Mouse (Mus musculus): ENCODE measurements around the gene Cox17. TPM values are rescaled to one million over a fixed set of nuclear protein-coding genes. Genes with fewer than 3 reads are reported as not detected.

The Cox17 gene
- total and polyA plus RNA-seq, 3 experiments: 221 to 358 (median 295) TPM

DNA sequence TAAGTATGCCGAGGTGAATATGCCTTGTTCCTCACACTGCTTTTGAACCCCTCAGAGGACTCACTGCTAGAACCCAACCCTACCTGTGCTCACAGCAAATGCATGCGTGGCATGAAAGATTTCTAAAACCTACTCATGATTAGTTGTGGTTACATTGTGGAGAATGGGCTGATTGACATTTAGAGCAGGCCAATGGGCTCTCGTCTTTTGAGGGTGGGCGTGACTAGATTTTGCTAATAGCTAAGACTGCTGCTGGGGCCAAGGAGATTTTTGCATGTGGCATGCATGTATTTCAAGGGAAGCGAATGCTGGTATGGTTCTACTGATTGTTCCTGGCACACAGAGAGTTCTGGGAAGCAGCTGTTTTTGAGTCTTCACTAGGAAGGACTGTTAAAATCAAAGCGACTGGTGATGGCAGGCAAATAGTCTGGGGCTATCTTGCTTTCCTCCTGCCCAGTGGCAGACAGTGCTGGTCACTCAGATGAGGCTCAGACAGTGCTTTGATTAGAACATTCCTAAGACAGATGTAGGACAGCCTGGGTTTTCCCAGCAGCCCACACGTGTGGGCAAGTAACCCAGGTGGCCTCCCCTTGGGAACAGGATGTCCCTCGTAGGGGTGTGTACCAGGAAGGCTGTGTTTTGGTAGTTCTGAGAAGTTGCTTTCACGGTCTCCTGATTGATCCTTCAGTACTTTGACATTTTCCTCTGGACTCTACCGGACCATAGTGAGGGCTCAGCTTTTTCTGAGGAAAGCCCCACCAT lies 27.8 kb downstream of the Cox17 start:
- 52% methylated on average over 10 of the region's 10 CpGs for WGBS
- Histone ChIP-seq H3K27me3 (ENCODE audit: control insufficient read depth, insufficient read depth, low read length) (no peaks in the 10 kb centered on the region), H3K79me2 (replicated peaks; ENCODE audit: control insufficient read depth, insufficient read depth, low read length) (no peaks in the 10 kb centered on the region), H3K4me3 (no peak overlapping the region), H3K4me1 (ENCODE audit: control insufficient read depth, insufficient read depth, low read length) (peaks cover 16% of the 10 kb centered on the region), H3K27ac (peak overlapping the region; percentile 49), H3K9ac (ENCODE audit: low read depth, low read length) (no peak overlapping the region), H3K36me3 (ENCODE audit: control insufficient read depth, insufficient read depth, low read length) (peaks cover 7% of the 10 kb centered on the region)
- intact Hi-C loops (cut with DNase I): no loop called here
- DNase-seq: peak in 1 of 2 experiments; percentile 37
- TF ChIP-seq CTCF (IDR thresholded peaks at IDR 0.05) (no peak), POLR2A (IDR thresholded peaks at IDR 0.05; ENCODE audit: insufficient read depth, low read depth, low read length) (no peak), EP300 (IDR thresholded peaks at IDR 0.05; ENCODE audit: insufficient read depth, low read depth, low read length) (no peak)

- 40% methylated on average over 7 of the region's 7 CpGs for WGBS
- H3K4me3 ChIP-seq: no peak overlapping the region
- H3K27ac ChIP-seq: no peak overlapping the region
- H3K27me3 ChIP-seq (ENCODE audit: control insufficient read depth, insufficient read depth, low read length): no peaks in the 10 kb centered on the region
- no peaks in the 10 kb centered on the region for H3K79me2 ChIP-seq (replicated peaks; ENCODE audit: control insufficient read depth, insufficient read depth, low read length)
- TF ChIP-seq EP300 (IDR thresholded peaks at IDR 0.05; ENCODE audit: insufficient read depth, low read depth, low read length): no peak
- TF ChIP-seq POLR2A (IDR thresholded peaks at IDR 0.05; ENCODE audit: insufficient read depth, low read depth, low read length): no peak
- TF ChIP-seq CTCF (IDR thresholded peaks at IDR 0.05): no peak
- no peak for DNase-seq
- H3K4me1 ChIP-seq (ENCODE audit: control insufficient read depth, insufficient read depth, low read length): peaks cover 13% of the 10 kb centered on the region
- intact Hi-C loops (cut with DNase I): no loop called here
- peaks cover 2% of the 10 kb centered on the region for H3K36me3 ChIP-seq (ENCODE audit: control insufficient read depth, insufficient read depth, low read length)
- no peak overlapping the region for H3K9ac ChIP-seq (ENCODE audit: low read depth, low read length)
Observed at GRCm38 (mm10) chr16:38375182-38375581, 28.4 kb downstream of the Cox17 start.

DNA sequence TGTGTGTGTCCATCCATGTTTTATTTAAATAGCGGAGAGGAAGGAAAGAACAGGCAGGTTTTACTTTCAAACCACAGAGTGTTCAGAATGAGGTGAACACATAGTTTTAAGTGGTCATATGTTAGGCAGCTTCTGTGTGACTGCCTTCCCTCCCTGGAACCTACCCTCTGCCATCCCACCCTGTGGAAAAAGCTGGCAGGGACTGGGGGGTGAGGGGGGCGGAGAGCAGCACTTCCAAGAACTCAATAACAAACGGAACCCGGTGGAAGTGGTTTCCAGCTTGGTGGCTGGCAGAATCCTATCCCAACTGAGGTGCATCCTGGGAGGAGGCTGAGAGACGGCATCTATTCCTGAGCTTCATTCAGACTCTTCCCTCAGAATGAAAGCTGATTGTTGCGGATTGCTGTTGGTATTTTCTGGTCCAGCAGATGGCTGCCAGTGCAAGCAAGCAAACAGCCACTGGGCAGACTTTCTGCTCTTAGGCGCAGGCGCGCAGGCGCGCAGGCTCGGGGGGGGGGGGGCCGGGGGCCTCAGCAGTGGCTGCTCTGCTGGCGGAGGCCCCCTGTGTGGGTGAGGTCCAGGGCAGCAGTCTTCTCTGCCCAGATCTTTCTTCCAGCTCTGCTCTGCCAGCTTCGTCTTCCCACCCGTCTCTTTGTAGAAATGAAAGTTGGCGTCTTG lies 29.5 kb downstream of the Cox17 start:
- intact Hi-C loops (cut with DNase I): no loop called here
- H3K9ac ChIP-seq (ENCODE audit: low read depth, low read length): peak overlapping the region; percentile 18; the same call in 1 of the 2 replicates
- peak; percentile 55 to 60 for DNase-seq
- no peaks in the 10 kb centered on the region for H3K79me2 ChIP-seq (replicated peaks; ENCODE audit: control insufficient read depth, insufficient read depth, low read length)
- H3K27ac ChIP-seq: peak overlapping the region; percentile 50
- peak; percentile 56 for TF ChIP-seq CTCF (IDR thresholded peaks at IDR 0.05)
- no peak for TF ChIP-seq EP300 (IDR thresholded peaks at IDR 0.05; ENCODE audit: insufficient read depth, low read depth, low read length)
- TF ChIP-seq POLR2A (IDR thresholded peaks at IDR 0.05; ENCODE audit: insufficient read depth, low read depth, low read length): 0 out of 2 replicates have a peak, but pooled peaks have one; percentile 15
- no peaks in the 10 kb centered on the region; the same call in 1 of the 2 replicates for H3K36me3 ChIP-seq (ENCODE audit: control insufficient read depth, insufficient read depth, low read length)
- H3K27me3 ChIP-seq (ENCODE audit: control insufficient read depth, insufficient read depth, low read length): no peaks in the 10 kb centered on the region
- peaks cover 8% of the 10 kb centered on the region for H3K4me1 ChIP-seq (ENCODE audit: control insufficient read depth, insufficient read depth, low read length)
- H3K4me3 ChIP-seq: peak overlapping the region; percentile 46
- WGBS: 28% methylated on average over 17 of the region's 17 CpGs

DNA sequence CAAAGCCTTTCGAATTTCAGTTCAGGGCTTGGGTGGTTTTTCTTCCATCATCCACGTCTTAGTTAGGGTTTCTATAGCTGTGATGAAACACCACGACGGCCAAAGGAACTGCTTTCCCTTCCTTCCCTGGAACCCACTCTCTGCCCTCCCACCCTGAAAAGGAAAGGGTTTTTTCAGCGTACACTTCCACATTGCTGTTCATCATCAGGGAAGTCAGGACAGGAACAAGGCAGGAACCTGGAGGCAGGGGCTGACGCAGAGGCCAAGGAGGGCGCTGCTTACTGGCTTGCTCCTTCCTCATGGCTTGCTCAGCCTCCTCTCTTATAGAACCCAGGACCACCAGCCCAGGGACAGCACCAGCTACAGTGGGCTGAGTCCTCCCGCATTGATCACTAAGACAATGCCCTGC lies 30.1 kb downstream of the Cox17 start:
- H3K27me3 ChIP-seq (ENCODE audit: control insufficient read depth, insufficient read depth, low read length): no peaks in the 10 kb centered on the region
- no peak for DNase-seq
- H3K79me2 ChIP-seq (replicated peaks; ENCODE audit: control insufficient read depth, insufficient read depth, low read length): no peaks in the 10 kb centered on the region
- intact Hi-C loops (cut with DNase I): no loop called here
- peak overlapping the region; percentile 18 for H3K9ac ChIP-seq (ENCODE audit: low read depth, low read length)
- H3K36me3 ChIP-seq (ENCODE audit: control insufficient read depth, insufficient read depth, low read length): no peaks in the 10 kb centered on the region; the same call in 1 of the 2 replicates
- H3K4me3 ChIP-seq: peak overlapping the region; percentile 46
- peak overlapping the region; percentile 50 for H3K27ac ChIP-seq
- no peak for TF ChIP-seq POLR2A (IDR thresholded peaks at IDR 0.05; ENCODE audit: insufficient read depth, low read depth, low read length)
- no peak for TF ChIP-seq EP300 (IDR thresholded peaks at IDR 0.05; ENCODE audit: insufficient read depth, low read depth, low read length)
- no peak for TF ChIP-seq CTCF (IDR thresholded peaks at IDR 0.05)
- 27% methylated on average over 8 of the region's 8 CpGs for WGBS
- peaks cover 8% of the 10 kb centered on the region for H3K4me1 ChIP-seq (ENCODE audit: control insufficient read depth, insufficient read depth, low read length)

- H3K27me3 ChIP-seq (ENCODE audit: control insufficient read depth, insufficient read depth, low read length): no peaks in the 10 kb centered on the region
- no peaks in the 10 kb centered on the region for H3K79me2 ChIP-seq (replicated peaks; ENCODE audit: control insufficient read depth, insufficient read depth, low read length)
- H3K4me1 ChIP-seq (ENCODE audit: control insufficient read depth, insufficient read depth, low read length): peaks cover 8% of the 10 kb centered on the region
- no peak overlapping the region for H3K4me3 ChIP-seq
- 58% methylated on average over 6 of the region's 6 CpGs for WGBS
- no peak overlapping the region for H3K9ac ChIP-seq (ENCODE audit: low read depth, low read length)
- no peak for TF ChIP-seq CTCF (IDR thresholded peaks at IDR 0.05)
- TF ChIP-seq EP300 (IDR thresholded peaks at IDR 0.05; ENCODE audit: insufficient read depth, low read depth, low read length): no peak
- TF ChIP-seq POLR2A (IDR thresholded peaks at IDR 0.05; ENCODE audit: insufficient read depth, low read depth, low read length): no peak
- no peak for DNase-seq
- H3K36me3 ChIP-seq (ENCODE audit: control insufficient read depth, insufficient read depth, low read length): no peaks in the 10 kb centered on the region; the same call in 1 of the 2 replicates
- intact Hi-C loops (cut with DNase I): no loop called here
- no peak overlapping the region for H3K27ac ChIP-seq
Observed at GRCm38 (mm10) chr16:38377546-38377945, 30.8 kb downstream of the Cox17 start.

DNA sequence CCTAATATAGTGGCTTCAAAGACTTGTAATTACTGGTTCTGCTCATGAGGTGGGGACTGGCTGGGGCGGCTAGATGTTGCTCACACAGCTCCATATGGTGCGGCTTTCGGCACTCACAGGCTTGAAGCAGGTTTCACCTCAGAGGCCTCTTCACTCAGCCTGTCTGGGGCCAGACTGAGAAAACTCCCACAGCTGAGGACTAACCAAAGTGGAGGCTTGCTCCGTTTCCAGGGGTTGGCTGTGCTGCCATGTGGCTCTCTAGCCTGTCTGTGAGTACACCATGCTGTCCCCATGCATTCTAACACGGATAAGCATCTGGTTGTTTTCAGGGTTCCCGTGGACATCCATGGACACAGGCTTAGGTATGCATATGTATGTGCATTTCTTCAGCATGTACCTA lies 31.8 kb downstream of the Cox17 start:
- H3K27me3 ChIP-seq (ENCODE audit: control insufficient read depth, insufficient read depth, low read length): no peaks in the 10 kb centered on the region
- H3K27ac ChIP-seq: no peak overlapping the region
- intact Hi-C loops (cut with DNase I): no loop called here
- no peaks in the 10 kb centered on the region for H3K79me2 ChIP-seq (replicated peaks; ENCODE audit: control insufficient read depth, insufficient read depth, low read length)
- no peak for DNase-seq
- H3K9ac ChIP-seq (ENCODE audit: low read depth, low read length): no peak overlapping the region
- TF ChIP-seq EP300 (IDR thresholded peaks at IDR 0.05; ENCODE audit: insufficient read depth, low read depth, low read length): no peak
- no peak for TF ChIP-seq POLR2A (IDR thresholded peaks at IDR 0.05; ENCODE audit: insufficient read depth, low read depth, low read length)
- TF ChIP-seq CTCF (IDR thresholded peaks at IDR 0.05): no peak
- 80% methylated on average over 6 of the region's 6 CpGs for WGBS
- no peak overlapping the region for H3K4me3 ChIP-seq
- H3K4me1 ChIP-seq (ENCODE audit: control insufficient read depth, insufficient read depth, low read length): peaks cover 8% of the 10 kb centered on the region
- H3K36me3 ChIP-seq (ENCODE audit: control insufficient read depth, insufficient read depth, low read length): no peaks in the 10 kb centered on the region; the same call in 1 of the 2 replicates

Measured in heart, adult 2 months (tissue).